Mouse (Mus musculus) ovary, adult 10 weeks (tissue): ENCODE measurements around the gene Endou. TPM values are rescaled to one million over a fixed set of nuclear protein-coding genes. Genes with fewer than 3 reads are reported as not detected.

ENCODE experiments used
- polyA plus RNA-seq: library from polyadenylated mRNA; stranded (reverse); fragments of 350-450 nt; fragmentation: Illumina TruSeq; extraction: RNeasy Lipid Tissue Mini Kit (QIAGEN cat#74804); gene quantifications from one replicate; pipeline ENCODE4 v1.2.3, GENCODE M21; 2014

Endou gene
- polyA plus RNA-seq, result 0.54 TPM

GRCm38 (mm10) chr15:97731111-97731510 is at the start of gene Endou:
Gene Endou (minus strand): TSS chr15:97731339.

GRCm38 (mm10) chr15:97778311-97779098 is 47.4 kb upstream of the Endou start, which contains the start of gene Slc48a1:
Gene Slc48a1 (plus strand): TSS chr15:97778520.

GRCm38 (mm10) chr15:97767280-97768186 is 36.4 kb upstream of the Endou start, which contains the start of gene Rapgef3:
Gene Rapgef3 (minus strand): TSS chr15:97767972.

DNA sequence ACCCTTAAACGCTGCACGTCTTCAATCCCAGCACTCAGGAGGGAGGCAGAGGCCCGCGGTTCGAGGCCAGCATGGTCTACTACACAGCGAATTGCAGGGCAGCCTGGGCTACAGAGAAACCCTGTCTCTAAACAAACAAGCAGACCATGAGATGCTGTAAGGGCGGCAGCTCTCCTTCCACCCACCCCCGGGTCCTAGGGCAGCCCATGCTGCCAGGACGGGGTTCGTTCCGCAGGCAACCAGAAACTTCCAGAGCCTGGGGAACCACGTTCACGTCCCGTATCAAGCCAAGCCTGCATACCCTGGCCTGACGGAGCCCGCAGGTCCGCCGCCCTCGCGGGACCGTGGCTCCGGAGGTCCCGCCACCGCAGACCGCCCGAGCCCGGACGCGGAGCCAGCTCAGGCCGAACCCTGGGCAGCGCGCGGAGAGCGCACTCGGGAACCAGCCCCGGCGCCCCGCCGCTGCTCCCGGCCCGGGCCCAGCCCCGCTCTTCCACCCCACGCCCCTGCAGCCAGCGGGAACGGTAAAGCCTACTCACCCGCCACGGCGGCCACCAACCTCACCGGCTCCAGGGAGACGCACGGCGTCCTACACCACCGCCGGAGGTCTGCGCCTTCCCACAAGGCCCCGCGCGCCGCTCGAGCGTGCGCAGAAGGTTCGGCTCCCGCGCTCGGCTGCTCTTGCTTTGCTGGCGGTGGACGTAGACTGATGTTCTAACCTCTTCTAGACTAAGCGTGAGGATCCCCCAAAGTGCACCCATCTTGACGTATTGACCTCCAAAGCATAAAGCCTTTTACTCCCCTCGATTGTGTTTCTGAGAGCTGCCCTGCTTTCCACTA is 25.7 kb downstream of the Endou start, which contains the start of gene Rpap3:
TSS of gene Rpap3 (minus strand) at position 615 of the 840 bp plus-strand sequence.

Other genes with a start within 250 kb of the Endou start
- 30.4 TPM for gene Rpap3, start 25.5 kb downstream of the Endou start, polyA plus RNA-seq
- gene Rapgef3, start 36.6 kb upstream of the Endou start, polyA plus RNA-seq, result not detected
- gene Slc48a1, start 47.2 kb upstream of the Endou start, polyA plus RNA-seq, result 29.7 TPM
- gene Hdac7, start 113.2 kb upstream of the Endou start, polyA plus RNA-seq, result 3.2 TPM
- gene Vdr, start 179.3 kb upstream of the Endou start, polyA plus RNA-seq, result 1.7 TPM
- 10.4 TPM for gene Tmem106c, start 232.9 kb upstream of the Endou start, polyA plus RNA-seq